Mouse (Mus musculus) embryonic facial prominence, embryonic 15.5 days (tissue): ENCODE measurements around the gene Cd3g. TPM values are rescaled to one million over a fixed set of nuclear protein-coding genes. Genes with fewer than 3 reads are reported as not detected.
"Not testable (repeated sequence)": the region's sequence is repeated elsewhere in the genome, so short reads cannot be mapped to it uniquely, and the experiment has no call there.

Experiments used
- ATAC-seq: fragments of 200-750 bp; cut with Nextera tagmentation; 2 replicates; pipeline ENCODE4 v1.8.0; 2017; ENCODE audit warnings: low read depth, moderate TSS enrichment; ENCODE audit not compliant: insufficient number of reproducible peaks, low FRiP score, low TSS enrichment
- H3K27ac ChIP-seq: fragments of 300-500 bp; sonication (generic); replicated peaks from 2 replicates; pipeline ENCODE4 v1.5.1; 2015; ENCODE audit warnings: mild to moderate bottlenecking, inconsistent platforms
- H3K27me3 ChIP-seq: fragments of 300-500 bp; sonication (generic); 2 replicates; pipeline ENCODE4 v1.6.1; 2015; ENCODE audit warnings: inconsistent platforms
- H3K36me3 ChIP-seq: fragments of 300-500 bp; sonication (generic); 2 replicates; pipeline ENCODE4 v1.6.1; 2015; ENCODE audit warnings: mild to moderate bottlenecking, inconsistent platforms
- H3K4me1 ChIP-seq: fragments of 300-500 bp; sonication (generic); 2 replicates; pipeline ENCODE4 v1.6.1; 2015; ENCODE audit warnings: inconsistent platforms
- H3K4me2 ChIP-seq: fragments of 300-500 bp; sonication (generic); replicated peaks from 2 replicates; pipeline ENCODE4 v1.6.1; 2015; ENCODE audit warnings: mild to moderate bottlenecking, inconsistent platforms
- H3K4me3 ChIP-seq: fragments of 300-500 bp; sonication (generic); replicated peaks from 2 replicates; pipeline ENCODE4 v1.5.1; 2015; ENCODE audit warnings: mild to moderate bottlenecking, inconsistent platforms
- H3K9ac ChIP-seq: fragments of 300-500 bp; sonication (generic); 2 replicates; pipeline ENCODE4 v1.6.1; 2015; ENCODE audit warnings: inconsistent platforms
- H3K9me3 ChIP-seq: fragments of 300-500 bp; sonication (generic); replicated peaks from 2 replicates; pipeline ENCODE4 v1.6.1; 2016; ENCODE audit warnings: inconsistent platforms
- WGBS: fragments of 180-500 bp; shearing (Covaris S2); methylation state at CpG from one replicate; pipeline ENCODE4 v1.1.7; 2015; 5-methylcytosine and 5-hydroxymethylcytosine counted together
- polyA plus RNA-seq: library from polyadenylated mRNA; unstranded; fragments of >200 nt; fragmentation: Nextera tagmentation; extraction: Ambion mirVana; gene quantifications from 2 replicates; pipeline ENCODE4 v1.2.1, GENCODE M21; 2015

Cd3g gene
- polyA plus RNA-seq, 1 experiment from 2014 or later: 0.29 TPM

GRCm38 (mm10) chr9:44985721-44986161 lies 5.5 kb upstream of the Cd3g start:
- 87% methylated on average over 3 of the region's 3 CpGs for WGBS
- no peak for ATAC-seq
- H3K4me3 ChIP-seq: no peak overlapping the region
- no peak overlapping the region for H3K27ac ChIP-seq
- no peaks in the 10 kb centered on the region for H3K36me3 ChIP-seq
- H3K27me3 ChIP-seq: 0 out of 2 replicates have a peak, but pooled peaks cover 4% of the 10 kb centered on the region
- H3K9ac ChIP-seq: no peak overlapping the region
- H3K4me1 ChIP-seq: no peaks in the 10 kb centered on the region
- no peak overlapping the region for H3K4me2 ChIP-seq
- no peaks in the 10 kb centered on the region for H3K9me3 ChIP-seq

- H3K4me2 ChIP-seq: no peak overlapping the region
Measured at GRCm38 (mm10) chr9:44983001-44983400, 2.8 kb upstream of the Cd3g start.

GRCm38 (mm10) chr9:44982531-44982930 lies 2.3 kb upstream of the Cd3g start:
- Histone ChIP-seq H3K27me3 (0 out of 2 replicates have a peak, but pooled peaks cover 4% of the 10 kb centered on the region), H3K36me3 (no peaks in the 10 kb centered on the region), H3K9me3 (no peaks in the 10 kb centered on the region), H3K27ac (no peak overlapping the region), H3K4me2 (no peak overlapping the region), H3K4me1 (no peaks in the 10 kb centered on the region), H3K9ac (no peak overlapping the region), H3K4me3 (no peak overlapping the region)
- no peak for ATAC-seq
- 89% methylated on average over 3 of the region's 3 CpGs for WGBS

More at GRCm38 (mm10) chr9:44983001-44983400, 2.8 kb upstream of the Cd3g start:
- ATAC-seq: no peak
- Histone ChIP-seq H3K4me1 (no peaks in the 10 kb centered on the region), H3K4me3 (no peak overlapping the region), H3K9me3 (no peaks in the 10 kb centered on the region), H3K36me3 (no peaks in the 10 kb centered on the region), H3K9ac (no peak overlapping the region), H3K27ac (no peak overlapping the region), H3K27me3 (0 out of 2 replicates have a peak, but pooled peaks cover 4% of the 10 kb centered on the region)
- 75% methylated on average over 2 of the region's 2 CpGs for WGBS

- no peak for ATAC-seq
- Histone ChIP-seq H3K4me3 (no peak overlapping the region), H3K4me2 (no peak overlapping the region), H3K27me3 (0 out of 2 replicates have a peak, but pooled peaks cover 4% of the 10 kb centered on the region), H3K4me1 (no peaks in the 10 kb centered on the region), H3K27ac (no peak overlapping the region), H3K9me3 (no peaks in the 10 kb centered on the region), H3K36me3 (no peaks in the 10 kb centered on the region), H3K9ac (no peak overlapping the region)
- WGBS: 87% methylated on average over 8 of the region's 8 CpGs
Measured at GRCm38 (mm10) chr9:44982081-44982480, 1.9 kb upstream of the Cd3g start.

GRCm38 (mm10) chr9:44981676-44982075 lies 1.4 kb upstream of the Cd3g start, which contains the start of gene Cd3d:
Gene Cd3d (plus strand): TSS chr9:44981786.
- Histone ChIP-seq H3K27ac (no peak within 1 kb of the TSS), H3K4me3 (no peak within 1 kb of the TSS), H3K36me3 (no peaks in the 10 kb centered on the region), H3K9me3 (no peaks in the 10 kb centered on the region), H3K9ac (no peak within 1 kb of the TSS), H3K27me3 (0 out of 2 replicates have a peak, but pooled peaks cover 4% of the 10 kb centered on the region), H3K4me1 (no peaks in the 10 kb centered on the region), H3K4me2 (no peak within 1 kb of the TSS)
- ATAC-seq: no peak
- WGBS: 77% methylated on average over 4 of the region's 4 CpGs

- Histone ChIP-seq H3K27ac (no peak overlapping the region), H3K4me1 (no peaks in the 10 kb centered on the region), H3K36me3 (no peaks in the 10 kb centered on the region), H3K27me3 (no peaks in the 10 kb centered on the region), H3K4me2 (no peak overlapping the region), H3K9me3 (no peaks in the 10 kb centered on the region), H3K4me3 (no peak overlapping the region), H3K9ac (no peak overlapping the region)
- no peak for ATAC-seq
- 87% methylated on average over 2 of the region's 2 CpGs for WGBS
Measured at GRCm38 (mm10) chr9:44981104-44981503, 873 bp upstream of the Cd3g start.

- H3K9ac ChIP-seq: no peak overlapping the region
- no peaks in the 10 kb centered on the region for H3K9me3 ChIP-seq
- H3K4me2 ChIP-seq: no peak overlapping the region
- no peak overlapping the region for H3K4me3 ChIP-seq
- no peaks in the 10 kb centered on the region for H3K27me3 ChIP-seq
- no peaks in the 10 kb centered on the region for H3K36me3 ChIP-seq
- no peaks in the 10 kb centered on the region for H3K4me1 ChIP-seq
- 66% methylated on average over 7 of the region's 7 CpGs for WGBS
- no peak for ATAC-seq
- no peak overlapping the region for H3K27ac ChIP-seq
Measured at GRCm38 (mm10) chr9:44979806-44980205, 425 bp downstream of the Cd3g start.

- H3K9ac ChIP-seq: no peak overlapping the region
- ATAC-seq: no peak
- no peak overlapping the region for H3K27ac ChIP-seq
- H3K4me1 ChIP-seq: no peaks in the 10 kb centered on the region
- 0 out of 2 replicates have a peak, but pooled peaks cover 3% of the 10 kb centered on the region for H3K27me3 ChIP-seq
- no peak overlapping the region for H3K4me2 ChIP-seq
- WGBS: 66% methylated on average over 6 of the region's 6 CpGs
- H3K9me3 ChIP-seq: no peaks in the 10 kb centered on the region
- no peak overlapping the region for H3K4me3 ChIP-seq
- H3K36me3 ChIP-seq: no peaks in the 10 kb centered on the region
Measured at GRCm38 (mm10) chr9:44977813-44978212, 2.4 kb downstream of the Cd3g start.

- Histone ChIP-seq H3K36me3 (no peaks in the 10 kb centered on the region), H3K27ac (no peak overlapping the region), H3K9ac (no peak overlapping the region), H3K4me3 (no peak overlapping the region), H3K27me3 (0 out of 2 replicates have a peak, but pooled peaks cover 6% of the 10 kb centered on the region), H3K9me3 (no peaks in the 10 kb centered on the region), H3K4me2 (no peak overlapping the region), H3K4me1 (peaks cover 11% of the 10 kb centered on the region)
- 57% methylated on average over 1 of the region's 1 CpGs for WGBS
- no peak for ATAC-seq
Measured at GRCm38 (mm10) chr9:44969450-44969849, 10.8 kb downstream of the Cd3g start.

- not testable (repeated sequence) for H3K27ac ChIP-seq, H3K4me2 ChIP-seq, H3K9ac ChIP-seq, H3K4me3 ChIP-seq, H3K36me3 ChIP-seq, H3K27me3 ChIP-seq, H3K9me3 ChIP-seq, ATAC-seq
- WGBS: 85% methylated on average over 5 of the region's 5 CpGs
- H3K4me1 ChIP-seq: peaks cover 17% of the 10 kb centered on the region
Measured at GRCm38 (mm10) chr9:44967763-44968162, 12.5 kb downstream of the Cd3g start.

- Histone ChIP-seq H3K27ac (no peak overlapping the region), H3K9me3 (no peaks in the 10 kb centered on the region), H3K9ac (no peak overlapping the region), H3K36me3 (peaks cover 7% of the 10 kb centered on the region), H3K4me2 (no peak overlapping the region), H3K27me3 (0 out of 2 replicates have a peak, but pooled peaks cover 3% of the 10 kb centered on the region), H3K4me3 (no peak overlapping the region), H3K4me1 (peaks cover 17% of the 10 kb centered on the region)
- WGBS: 23% methylated on average over 3 of the region's 3 CpGs
- no peak for ATAC-seq
Measured at GRCm38 (mm10) chr9:44966815-44967242, 13.4 kb downstream of the Cd3g start.

GRCm38 (mm10) chr9:44965833-44966466 lies 14.3 kb downstream of the Cd3g start:
- H3K4me2 ChIP-seq: peak overlapping the region; percentile 67
- WGBS: 12% methylated on average over 10 of the region's 10 CpGs
- peak overlapping the region; percentile 27 for H3K9ac ChIP-seq
- peak overlapping the region; percentile 63 for H3K27ac ChIP-seq
- no peaks in the 10 kb centered on the region for H3K9me3 ChIP-seq
- H3K4me3 ChIP-seq: peak overlapping the region; percentile 80
- peaks cover 15% of the 10 kb centered on the region for H3K36me3 ChIP-seq
- H3K4me1 ChIP-seq: peaks cover 17% of the 10 kb centered on the region
- 0 out of 2 replicates have a peak, but pooled peaks cover 3% of the 10 kb centered on the region for H3K27me3 ChIP-seq
- ATAC-seq: no peak
